Mouse (Mus musculus) inflammation-experienced regulatory T-cells, adult 6 months (primary cell): ENCODE results near the gene Arfgef2. TPM values are rescaled to one million over a fixed set of nuclear protein-coding genes. Genes with fewer than 3 reads are reported as not detected.

Experiments used
- ATAC-seq: one replicate; pipeline ENCODE4 v1.8.0; 2017
- polyA plus RNA-seq, 3 experiments: library from polyadenylated mRNA; unstranded; fragments of 100-300 nt; shearing (Covaris generic); gene quantifications; one replicate each; pipeline ENCODE4 v1.2.1; 2017

Gene Arfgef2
- polyA plus RNA-seq, 3 experiments from 2014 or later, result 2.4 to 4.2 (median 3.6) TPM

DNA sequence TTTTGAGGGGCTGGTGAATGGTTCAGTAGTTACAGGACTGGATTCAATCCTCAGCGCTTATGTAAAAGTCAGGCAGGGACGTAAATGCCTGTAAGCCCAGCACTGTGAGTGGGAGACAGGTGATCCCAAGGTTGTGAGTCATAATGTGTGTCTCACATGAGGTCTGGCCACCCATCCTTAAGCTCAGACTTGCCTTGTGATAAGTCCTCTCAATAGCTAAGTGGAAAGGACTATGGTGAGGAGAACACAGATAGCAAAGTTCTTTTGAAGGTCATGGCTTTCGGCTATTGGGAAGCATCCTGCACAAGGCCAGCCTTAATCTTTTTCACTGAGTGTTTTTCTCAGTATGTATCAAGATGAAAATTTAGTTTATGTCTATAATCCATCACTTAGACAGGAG, 104.3 kb downstream of the Arfgef2 start:
- ATAC-seq, result no peak

GRCm38 (mm10) chr2:166910536-166910935, 105.1 kb downstream of the Arfgef2 start:
- no peak for ATAC-seq

DNA sequence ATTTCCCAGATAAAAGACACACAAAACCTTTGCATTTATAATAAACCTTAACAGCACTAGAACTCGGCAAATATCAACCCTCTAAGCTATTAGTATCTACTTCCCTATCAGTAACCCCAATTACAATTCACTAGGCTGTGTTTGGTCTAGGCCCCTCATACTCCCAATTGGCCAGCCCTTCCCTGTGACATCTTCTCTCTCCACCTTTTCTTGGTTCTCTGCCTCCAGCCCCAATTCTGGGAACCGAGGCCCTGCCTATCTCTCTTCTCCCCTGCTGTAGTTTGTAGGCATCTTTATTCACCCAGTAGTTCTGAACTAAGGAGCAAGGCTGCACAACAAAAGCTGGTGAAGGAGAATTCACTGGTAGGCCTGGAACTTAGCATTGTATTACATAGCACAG, 118.6 kb downstream of the Arfgef2 start:
- no peak for ATAC-seq

GRCm38 (mm10) chr2:166933943-166934342, 128.6 kb downstream of the Arfgef2 start:
- ATAC-seq, result no peak

DNA sequence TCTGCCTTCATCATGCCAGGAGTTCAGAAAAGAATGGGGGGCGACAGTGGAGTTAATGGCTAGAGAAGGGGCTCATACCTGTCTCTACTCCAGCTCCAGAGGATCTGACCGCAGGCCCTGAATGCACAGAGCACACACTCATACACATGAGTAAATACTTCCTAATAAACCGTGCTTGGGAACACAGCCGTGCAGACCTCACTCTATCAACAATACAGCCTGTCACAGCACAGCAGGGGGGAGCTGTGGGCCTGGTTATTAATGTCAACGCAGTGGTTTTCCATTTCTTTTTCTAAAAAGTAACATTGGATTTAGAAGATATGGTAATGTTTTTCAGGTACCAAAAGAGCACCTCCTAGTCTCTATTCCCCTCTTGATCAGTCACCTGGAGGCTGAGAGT, 129.0 kb downstream of the Arfgef2 start:
- ATAC-seq, result no peak

- no peak for ATAC-seq
Observed at GRCm38 (mm10) chr2:166935582-166935981, 130.2 kb downstream of the Arfgef2 start.

DNA sequence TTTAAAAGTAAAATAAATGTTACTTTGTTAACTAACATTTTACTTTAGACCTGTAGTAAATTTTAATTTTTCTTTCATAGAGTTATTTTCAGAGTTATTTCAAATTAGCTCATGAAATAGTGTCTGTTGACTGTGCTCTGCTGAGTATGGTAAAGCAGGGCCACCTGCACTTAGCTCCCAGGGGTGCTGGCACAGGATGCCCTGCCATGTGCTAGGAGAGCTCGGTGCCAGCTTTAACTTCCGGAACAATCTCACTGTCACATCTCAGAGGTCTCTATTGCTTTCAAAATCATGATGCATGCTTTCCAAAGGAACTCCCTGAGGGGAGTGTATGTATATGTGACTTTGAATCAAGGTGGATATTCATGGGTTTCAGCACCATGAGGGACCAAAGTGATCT, 130.8 kb downstream of the Arfgef2 start:
- ATAC-seq, result no peak

GRCm38 (mm10) chr2:166943146-166943545, 137.8 kb downstream of the Arfgef2 start:
- ATAC-seq, result no peak

GRCm38 (mm10) chr2:166944346-166944745, 139.0 kb downstream of the Arfgef2 start:
- ATAC-seq, result no peak

DNA sequence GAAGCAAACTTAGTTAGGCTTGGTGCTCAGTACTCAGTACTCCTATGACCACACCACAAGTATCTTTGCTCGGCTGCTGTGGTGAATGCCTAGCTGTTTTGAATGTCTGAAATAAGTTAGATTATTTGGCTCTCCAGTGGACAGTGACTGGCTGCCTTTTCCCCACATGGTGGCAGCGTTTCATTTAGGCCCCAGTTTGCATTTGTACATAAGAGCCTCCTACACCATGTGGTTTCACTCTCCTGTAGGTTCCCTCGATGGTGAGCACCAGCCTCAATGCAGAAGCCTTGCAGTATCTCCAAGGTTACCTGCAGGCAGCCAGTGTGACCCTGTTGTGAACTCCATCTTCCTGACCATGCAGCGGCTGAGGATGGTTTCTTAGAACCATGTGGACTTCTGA, 140.1 kb downstream of the Arfgef2 start:
- no peak for ATAC-seq

Other genes starting within 250 kb of the Arfgef2 start
- gene Prex1, start 91.8 kb upstream of the Arfgef2 start, polyA plus RNA-seq, result 10 to 100 TPM; 31.3 to 54.8 (median 31.8) TPM
- under 1 TPM; 0.11 to 0.83 (median 0.44) TPM for gene Trp53rkb, start 13.1 kb upstream of the Arfgef2 start, polyA plus RNA-seq
- gene Cse1l, start 100.5 kb downstream of the Arfgef2 start, polyA plus RNA-seq, result 10 to 100 TPM; 58.2 to 87.3 (median 67.6) TPM
- gene Stau1, start 190.7 kb downstream of the Arfgef2 start, polyA plus RNA-seq, result 10 to 100 TPM; 32.9 to 54.0 (median 51.8) TPM
- 10 to 100 TPM; 33.6 to 38.9 (median 35.1) TPM for gene Ddx27, start 209.6 kb downstream of the Arfgef2 start, polyA plus RNA-seq